Mouse (Mus musculus): ENCODE data around the gene Prm3.

DNA sequence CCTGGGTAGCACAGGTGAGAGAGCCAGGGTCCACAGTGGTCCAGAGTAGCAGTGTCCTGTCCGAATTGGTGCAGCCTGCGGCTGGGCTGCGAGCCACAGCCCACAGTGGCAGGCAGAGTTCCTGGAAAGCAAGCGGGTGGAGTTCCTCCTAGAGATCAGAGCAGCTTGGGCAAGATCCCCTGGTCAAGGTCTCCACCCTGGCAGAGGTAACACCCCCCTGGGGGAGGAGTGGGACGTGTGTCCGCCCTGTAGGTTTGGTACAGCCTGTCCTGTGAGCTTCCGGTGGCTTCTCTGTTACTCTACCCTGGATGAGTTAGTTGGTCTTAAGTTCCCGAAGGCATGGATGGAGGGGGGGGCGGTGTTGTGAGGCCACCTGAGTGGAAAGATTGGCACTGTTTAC is 21.9 kb downstream of the Prm3 start:
- TF ChIP-seq CTCF (conservative IDR thresholded peaks at IDR 0.05; ENCODE audit: insufficient read depth, insufficient read length, low read depth, low read length) (no peak), POLR2A (IDR thresholded peaks at IDR 0.05; ENCODE audit: low read depth, low read length) (no peak)

Data from kidney, adult 2 months (tissue).